Mouse (Mus musculus) stomach, postnatal 0 days (tissue): ENCODE measurements around the gene Afmid.

ENCODE experiments used
- CTCF ChIP-seq: IDR thresholded peaks from 2 replicates; pipeline ENCODE4 v1.5.1; 2016; ENCODE audit warnings: antibody characterized with exemption, low read depth, mild to moderate bottlenecking, moderate library complexity
- EP300 ChIP-seq: optimal IDR thresholded peaks from 2 replicates; pipeline ENCODE3; 2016; ENCODE audit warnings: antibody characterized with exemption

DNA sequence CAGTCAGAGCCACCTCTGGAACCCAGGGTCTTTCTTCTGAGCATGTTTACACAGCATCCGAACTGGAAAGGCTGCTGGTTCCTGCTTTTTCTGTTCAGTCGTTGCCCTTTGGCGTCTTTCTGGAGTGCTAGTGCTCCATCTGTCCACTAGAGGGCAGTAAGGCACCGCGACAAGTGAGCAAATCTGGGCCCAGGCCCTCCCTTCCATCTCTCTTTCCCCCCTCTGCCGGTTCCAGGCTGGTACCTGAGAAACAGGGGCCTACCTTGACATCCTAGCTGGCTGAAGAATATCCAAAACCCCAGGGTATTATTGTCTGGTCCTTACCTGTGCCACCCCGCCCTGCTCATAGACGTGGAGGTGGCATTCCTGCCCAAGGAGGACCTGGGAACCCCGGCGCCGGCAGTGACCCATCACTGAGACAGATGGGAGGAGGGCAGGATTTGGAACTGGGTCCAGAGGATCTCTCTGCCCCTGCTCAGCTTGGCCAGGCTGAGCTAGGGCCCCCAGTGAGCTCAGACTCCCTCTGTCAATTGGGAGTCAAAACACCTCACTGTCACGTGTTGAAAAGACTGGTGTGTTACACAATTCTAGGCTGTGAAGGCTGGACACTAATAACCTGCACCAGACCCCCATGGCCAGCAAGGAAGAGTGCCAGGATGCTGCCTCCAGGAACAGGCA is 45.1 kb downstream of the Afmid start:
- peak; percentile 99 for TF ChIP-seq CTCF
- no peak for TF ChIP-seq EP300
